Mouse (Mus musculus) heart, adult 2 months (tissue): ENCODE results near the gene Dmxl2. TPM values are rescaled to one million over a fixed set of nuclear protein-coding genes. Genes with fewer than 3 reads are reported as not detected.
A peak's percentile ranks its signal among the peaks of the same experiment; 100 is the strongest.

Experiments
- DNase-seq, 2 experiments: peaks; one replicate each; pipeline ENCODE4 v3.0.0; 2021
- H3K27ac ChIP-seq: fragments of 200-600 bp; 2 replicates; pipeline ENCODE4 v1.8.1; 2022
- H3K27me3 ChIP-seq: fragments of 200-500 bp; 2 replicates; pipeline ENCODE4 v1.6.1; 2012; ENCODE audit warnings: mild to moderate bottlenecking, low read length, inconsistent platforms, mixed read lengths; ENCODE audit not compliant: control insufficient read depth, insufficient read depth
- H3K36me3 ChIP-seq: fragments of 200-500 bp; 2 replicates; pipeline ENCODE4 v1.6.1; 2012; ENCODE audit warnings: low read length, inconsistent platforms; ENCODE audit not compliant: control insufficient read depth, insufficient read depth
- H3K4me1 ChIP-seq: fragments of 200-500 bp; 2 replicates; pipeline ENCODE4 v1.6.1; 2011; ENCODE audit warnings: low read length; ENCODE audit not compliant: control insufficient read depth, insufficient read depth
- H3K4me3 ChIP-seq: fragments of 200-600 bp; 2 replicates; pipeline ENCODE4 v1.8.1; 2022
- H3K79me2 ChIP-seq: fragments of 200-500 bp; replicated peaks from 2 replicates; pipeline ENCODE4 v1.6.1; 2012; ENCODE audit warnings: mild to moderate bottlenecking, inconsistent platforms, low read length, moderate library complexity, mixed read lengths; ENCODE audit not compliant: control insufficient read depth, insufficient read depth
- H3K9ac ChIP-seq: fragments of 200-500 bp; 2 replicates; pipeline ENCODE4 v1.6.1; 2012; ENCODE audit warnings: low read depth, mild to moderate bottlenecking, control low read depth, inconsistent platforms, low read length, mixed read lengths
- CTCF ChIP-seq: fragments of 200-600 bp; IDR thresholded peaks from 2 replicates; pipeline ENCODE4 v1.8.1; 2022; ENCODE audit warnings: antibody characterized with exemption, mild to moderate bottlenecking, moderate library complexity
- EP300 ChIP-seq: fragments of 200-500 bp; IDR thresholded peaks from 2 replicates; pipeline ENCODE4 v1.6.1; 2011; ENCODE audit warnings: low read depth, low read length, control low read depth; ENCODE audit not compliant: insufficient read depth
- POLR2A ChIP-seq: fragments of 200-500 bp; IDR thresholded peaks from 2 replicates; pipeline ENCODE4 v1.6.1; 2011; ENCODE audit warnings: mild to moderate bottlenecking, low read depth, low read length, control low read depth; ENCODE audit not compliant: insufficient read depth
- WGBS: fragments of 180-500 bp; shearing (Covaris S2); methylation state at CpG from one replicate; pipeline ENCODE4 v1.1.7; 2018; 5-methylcytosine and 5-hydroxymethylcytosine counted together
- intact Hi-C: fragments of 180-260 bp; cut with DNase I; formaldehyde crosslinking; loops from one replicate; pipeline ENCODE4 v1.15.1; 2025
- long read RNA-seq: library from polyadenylated mRNA; stranded (forward); transcript quantifications from one replicate; pipeline ENCODE4 v2.0.0, GENCODE M21; 2021
- polyA plus RNA-seq: library from polyadenylated mRNA; depleted of rRNA; stranded (reverse); fragments of >200 nt; gene quantifications from 2 replicates; pipeline ENCODE4 v1.2.3, GENCODE M21; 2012; rRNA removed
- total RNA-seq, 2 experiments: library from RNA; stranded (reverse); gene quantifications; 2 replicates each; pipeline ENCODE4 v1.2.3; 2021

Gene Dmxl2
- 10 to 100 TPM; 20.6 to 27.6 TPM for total RNA-seq
- polyA plus RNA-seq: 6.7 and 9.8 TPM in 2 replicates
- long read RNA-seq, partial matches to known transcripts: 3 of 3 reads
- long read RNA-seq, other reads (novel, unspliced or antisense): 0 of 3 reads

DNA sequence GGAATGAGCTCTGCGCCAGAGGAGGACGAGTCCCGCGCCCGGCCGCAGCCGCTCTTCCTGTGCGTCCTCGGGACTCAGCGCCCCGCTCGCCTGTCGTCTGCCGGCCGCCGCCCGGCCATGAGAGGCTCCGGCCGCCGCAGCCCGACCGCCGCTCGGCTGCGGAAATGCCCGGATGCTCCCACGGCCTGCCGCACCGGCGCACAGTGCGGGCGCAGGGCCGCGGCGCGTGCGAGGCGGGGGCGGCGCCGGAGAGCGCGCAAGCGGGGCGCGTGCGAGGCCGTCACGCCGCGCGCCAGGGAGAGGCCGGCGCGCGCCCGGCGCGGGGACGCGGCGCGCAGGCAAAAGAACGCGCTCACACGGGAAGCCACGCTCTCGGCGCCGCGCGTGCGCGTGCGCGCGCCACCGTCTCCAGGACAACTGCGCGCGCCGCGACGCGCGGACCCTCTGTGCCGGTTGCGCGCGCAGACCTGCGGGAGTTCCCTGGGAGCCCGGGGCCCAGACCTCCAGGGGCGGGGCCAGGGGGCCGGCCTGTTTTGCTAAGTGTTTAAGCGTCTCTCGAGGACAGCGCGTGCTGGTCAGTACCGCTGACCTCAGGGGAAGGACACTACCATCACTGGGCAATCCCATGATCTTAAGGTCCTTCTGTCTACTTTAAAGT lies at the start of gene Dmxl2:
Dmxl2 (minus strand) TSS at position 174 of the 658 bp plus-strand sequence.
- TF ChIP-seq POLR2A (0 out of 2 replicates have a peak, but pooled peaks have one; percentile 36), CTCF (no peak), EP300 (0 out of 2 replicates have a peak, but pooled peaks have one; percentile 45)
- 1% methylated on average over 94 of the region's 99 CpGs for WGBS
- Histone ChIP-seq H3K4me1 (no peaks in the 10 kb centered on the region), H3K4me3 (peak within 1 kb of the TSS; percentile 96), H3K27me3 (no peaks in the 10 kb centered on the region), H3K9ac (peak within 1 kb of the TSS; percentile 82), H3K36me3 (no peaks in the 10 kb centered on the region), H3K79me2 (no peaks in the 10 kb centered on the region), H3K27ac (peak within 1 kb of the TSS; percentile 87)
- DNase-seq: peak; percentile 91 to 93
- intact Hi-C loops: loop anchor here (2.0 kb wide), 1 partner anchor 83 kb away; no protein-coding TSS in a partner anchor

- intact Hi-C loops: no loop called here
- Histone ChIP-seq H3K27me3 (no peaks in the 10 kb centered on the region), H3K4me1 (no peaks in the 10 kb centered on the region), H3K27ac (no peak overlapping the region), H3K36me3 (no peaks in the 10 kb centered on the region), H3K4me3 (no peak overlapping the region), H3K79me2 (no peaks in the 10 kb centered on the region), H3K9ac (no peak overlapping the region)
- DNase-seq: no peak
- TF ChIP-seq EP300 (no peak), POLR2A (no peak), CTCF (no peak)
- whole genome bisulfite sequencing: 89% methylated on average over 6 of the region's 6 CpGs
Measured at GRCm38 (mm10) chr9:54549433-54549832, 48.0 kb upstream of the Dmxl2 start.

GRCm38 (mm10) chr9:54547536-54547935 lies 46.1 kb upstream of the Dmxl2 start:
- no peaks in the 10 kb centered on the region for H3K36me3 ChIP-seq
- H3K27ac ChIP-seq: no peak overlapping the region
- intact Hi-C loops: loop anchor here (2.0 kb wide), 1 partner anchor 109 kb away; no protein-coding TSS in a partner anchor
- peak; percentile 45 to 62 for DNase-seq
- 10% methylated on average over 5 of the region's 5 CpGs for WGBS
- no peaks in the 10 kb centered on the region for H3K79me2 ChIP-seq
- TF ChIP-seq CTCF (peak; percentile 86), POLR2A (no peak), EP300 (0 out of 2 replicates have a peak, but pooled peaks have one; percentile 27)
- H3K27me3 ChIP-seq: no peaks in the 10 kb centered on the region
- H3K4me3 ChIP-seq: no peak overlapping the region
- no peaks in the 10 kb centered on the region for H3K4me1 ChIP-seq
- H3K9ac ChIP-seq: no peak overlapping the region

DNA sequence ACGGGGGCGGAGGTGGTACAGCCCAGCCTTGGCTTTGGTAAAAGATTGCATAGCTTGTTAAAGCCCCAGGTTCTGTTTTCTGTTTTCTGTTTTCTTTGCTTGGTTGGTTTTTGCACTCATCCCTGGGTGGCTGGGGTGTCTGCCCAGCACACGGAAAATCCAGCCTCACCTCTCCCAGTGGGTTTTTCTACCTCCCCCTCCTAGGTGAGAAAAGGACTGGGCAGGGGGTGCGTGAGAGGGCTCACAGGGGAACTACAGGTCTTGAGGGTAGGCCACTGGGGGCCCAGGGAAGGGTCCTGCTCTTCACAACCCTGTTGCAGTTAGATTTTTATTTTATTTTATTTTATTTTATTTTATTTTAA lies 43.5 kb upstream of the Dmxl2 start:
- TF ChIP-seq EP300 (no peak), CTCF (no peak), POLR2A (no peak)
- Histone ChIP-seq H3K9ac (no peak overlapping the region), H3K79me2 (no peaks in the 10 kb centered on the region), H3K27ac (no peak overlapping the region), H3K4me3 (no peak overlapping the region), H3K27me3 (no peaks in the 10 kb centered on the region), H3K4me1 (no peaks in the 10 kb centered on the region), H3K36me3 (no peaks in the 10 kb centered on the region)
- DNase-seq: no peak
- intact Hi-C loops: no loop called here
- WGBS: 87% methylated on average over 4 of the region's 4 CpGs

DNA sequence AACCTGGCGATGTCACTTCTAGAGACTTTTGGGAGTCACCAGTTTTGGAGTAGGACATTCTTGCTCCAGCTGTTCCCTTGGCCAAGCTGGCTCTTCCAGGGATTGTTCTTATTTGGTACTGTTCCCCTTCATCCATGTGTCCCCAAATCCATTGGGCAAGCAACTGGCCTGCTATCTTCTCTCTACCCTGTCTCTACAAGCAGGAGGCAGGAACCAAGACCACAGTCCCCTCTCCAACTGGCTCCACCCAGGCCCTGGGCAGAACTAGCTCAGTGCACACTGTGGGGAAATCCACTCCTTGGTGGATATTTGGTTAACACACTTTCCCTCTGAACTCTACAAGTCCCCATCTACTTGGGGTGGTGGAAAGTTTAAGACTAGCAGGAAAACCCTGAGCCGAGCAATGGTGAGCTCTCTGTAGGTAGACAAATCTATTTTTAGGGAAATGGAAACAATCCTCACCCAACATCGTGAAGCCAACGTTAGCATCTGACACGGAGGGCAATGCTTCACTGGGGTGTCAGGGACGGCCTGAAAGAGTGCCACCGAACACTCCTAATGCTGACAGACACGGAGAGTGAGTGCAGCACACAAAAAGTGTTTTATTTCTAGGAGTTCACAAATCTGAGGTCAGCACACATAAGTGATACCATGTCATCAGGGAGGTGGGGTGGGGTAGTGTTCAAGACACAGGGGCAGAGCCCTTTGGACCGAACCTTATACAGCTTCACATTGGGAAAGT lies 43.0 kb upstream of the Dmxl2 start:
- H3K4me3 ChIP-seq: no peak overlapping the region
- intact Hi-C loops: no loop called here
- DNase-seq: no peak
- H3K27me3 ChIP-seq: no peaks in the 10 kb centered on the region
- TF ChIP-seq POLR2A (no peak), CTCF (no peak), EP300 (no peak)
- H3K4me1 ChIP-seq: no peaks in the 10 kb centered on the region
- H3K79me2 ChIP-seq: no peaks in the 10 kb centered on the region
- no peaks in the 10 kb centered on the region for H3K36me3 ChIP-seq
- WGBS: 80% methylated on average over 9 of the region's 9 CpGs
- H3K9ac ChIP-seq: no peak overlapping the region
- no peak overlapping the region for H3K27ac ChIP-seq
